Mouse (Mus musculus) mesoderm, embryonic 11.5 days (tissue): ENCODE data around the gene Gm20696.

ENCODE experiments used
- DNase-seq: peaks from one replicate; pipeline ENCODE4 v3.0.0-alpha.2; 2012; ENCODE audit warnings: low read depth, low spot score

Gm20696 gene

DNA sequence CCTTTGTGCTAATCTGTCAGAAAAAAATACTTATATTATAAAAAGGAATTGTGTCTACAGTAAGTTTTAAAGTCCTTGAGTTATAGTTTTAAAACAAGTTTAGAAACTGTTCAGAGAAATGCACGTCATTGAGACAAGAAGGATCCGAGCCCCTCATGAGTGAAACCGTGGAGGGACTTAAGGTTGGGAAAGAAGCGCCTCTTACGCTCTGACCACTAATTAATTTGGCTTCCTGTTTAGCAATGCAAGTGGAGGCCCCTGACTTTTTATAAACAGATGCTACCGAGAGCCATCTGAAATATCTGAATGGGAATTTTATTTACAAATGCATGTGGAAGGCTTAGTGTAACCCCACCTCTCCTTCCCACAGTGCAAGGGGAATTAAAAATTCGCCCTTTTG, 41.3 kb downstream of the Gm20696 start:
- no peak for DNase-seq

GRCm38 (mm10) chr6:99624542-99624941, 42.1 kb downstream of the Gm20696 start:
- no peak for DNase-seq

DNA sequence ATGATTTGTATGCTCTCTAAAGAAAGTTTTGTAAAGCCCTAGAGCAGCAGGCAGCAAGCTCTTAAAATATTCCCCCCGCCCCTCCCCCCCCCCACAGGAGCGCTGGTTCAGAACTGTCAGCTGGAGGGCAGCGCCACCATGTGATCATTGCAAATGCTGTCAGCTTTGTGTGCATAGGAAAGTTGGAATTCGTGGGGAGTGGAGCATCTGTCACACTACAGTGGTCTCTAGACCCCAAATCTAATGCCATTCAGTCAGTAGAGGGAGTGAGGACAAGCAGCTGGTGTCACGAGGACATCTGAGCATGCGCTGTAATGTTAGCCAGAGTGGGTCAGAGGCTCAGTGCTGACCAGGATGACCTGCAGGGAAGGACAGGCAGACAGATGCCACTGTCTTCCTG, 43.0 kb downstream of the Gm20696 start:
- peak; percentile 73 for DNase-seq

DNA sequence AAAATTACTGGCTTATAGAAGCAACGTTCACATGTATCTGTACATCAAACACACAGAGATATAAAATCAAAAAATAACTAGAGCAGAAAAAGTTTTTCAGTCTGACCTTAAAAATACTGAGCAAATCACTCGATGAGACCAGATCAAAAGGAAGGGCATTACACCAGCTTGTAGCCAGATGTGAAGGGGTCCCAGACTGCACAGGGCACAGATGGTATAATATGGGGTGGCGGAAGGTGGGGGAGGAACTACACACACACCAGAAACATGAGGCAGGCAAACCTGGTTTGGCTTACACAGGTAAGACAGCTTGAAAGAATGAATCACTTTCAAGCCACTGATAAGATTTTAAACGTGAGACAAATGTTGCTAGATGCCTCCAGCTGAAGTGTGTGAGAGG, 45.4 kb downstream of the Gm20696 start:
- no peak for DNase-seq

DNA sequence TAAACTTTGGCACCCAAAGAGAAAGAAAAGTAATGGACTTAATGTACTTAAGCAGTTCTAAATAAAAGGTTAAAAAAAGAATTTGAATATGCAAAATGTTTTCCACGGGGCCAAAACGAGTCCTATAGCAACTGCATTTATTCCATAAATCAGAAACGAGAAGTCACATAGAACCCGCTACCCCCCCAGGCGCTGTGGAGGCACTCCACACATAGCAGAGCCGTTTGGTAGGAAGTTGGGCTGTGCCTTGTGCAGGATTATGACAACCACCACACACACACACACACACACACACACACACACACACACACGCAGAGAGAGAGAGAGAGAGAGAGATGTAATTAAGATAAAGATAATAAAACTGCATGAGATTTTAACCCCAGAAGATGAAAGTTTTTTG, 46.1 kb downstream of the Gm20696 start:
- no peak for DNase-seq

- DNase-seq: no peak
Measured at GRCm38 (mm10) chr6:99619964-99620363, 46.6 kb downstream of the Gm20696 start.

DNA sequence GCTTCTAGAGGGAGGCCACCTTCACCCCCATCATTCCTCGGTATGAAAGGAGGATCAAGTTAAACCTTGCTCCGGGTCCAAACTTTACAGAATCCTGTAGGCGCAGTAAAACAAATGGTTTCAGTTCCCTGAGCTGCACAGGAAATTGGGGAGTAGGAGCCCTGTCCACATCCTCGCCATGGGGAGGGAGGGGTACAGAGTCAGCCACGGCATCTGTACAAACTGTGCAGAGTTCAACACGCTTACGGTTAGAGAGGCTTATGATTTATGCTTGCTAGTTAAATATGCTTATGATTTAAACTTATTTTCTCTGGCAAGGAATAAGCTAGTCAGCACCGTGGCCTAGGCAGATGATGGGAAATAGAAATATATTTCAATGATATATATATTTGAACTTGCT, 47.1 kb downstream of the Gm20696 start:
- peak; percentile 55 for DNase-seq

GRCm38 (mm10) chr6:99617867-99618266, 48.7 kb downstream of the Gm20696 start:
- no peak for DNase-seq

DNA sequence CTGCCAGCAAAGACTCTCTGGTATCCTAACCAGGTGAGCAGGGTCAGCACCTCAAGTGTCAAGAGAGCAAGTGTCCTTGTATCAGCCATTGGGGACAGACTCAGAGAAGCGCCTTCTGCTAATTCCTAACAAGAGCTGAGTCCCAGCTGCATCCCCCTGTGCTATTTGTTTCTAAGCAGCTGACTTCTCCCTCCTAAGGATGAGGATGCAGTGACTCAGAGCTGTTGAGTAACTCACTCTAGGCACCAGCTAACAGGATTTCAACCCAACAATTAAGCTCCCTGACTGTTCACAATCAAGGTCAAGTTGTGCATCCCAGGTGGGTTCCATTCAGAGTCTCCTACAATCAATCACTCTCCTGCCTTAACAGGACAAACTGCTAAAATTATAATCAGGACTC, 49.2 kb downstream of the Gm20696 start:
- DNase-seq: no peak

- peak; percentile 67 for DNase-seq
Measured at GRCm38 (mm10) chr6:99615272-99615751, 51.3 kb downstream of the Gm20696 start.

- DNase-seq: no peak
Measured at GRCm38 (mm10) chr6:99614566-99615271, 51.9 kb downstream of the Gm20696 start.

GRCm38 (mm10) chr6:99611866-99612265, 54.7 kb downstream of the Gm20696 start:
- DNase-seq: no peak

GRCm38 (mm10) chr6:99610454-99611427, 55.9 kb downstream of the Gm20696 start:
- no peak for DNase-seq

- no peak for DNase-seq
Measured at GRCm38 (mm10) chr6:99606079-99606478, 60.5 kb downstream of the Gm20696 start.

GRCm38 (mm10) chr6:99604758-99605157, 61.8 kb downstream of the Gm20696 start:
- DNase-seq: no peak

- no peak for DNase-seq
Measured at GRCm38 (mm10) chr6:99602434-99602833, 64.2 kb downstream of the Gm20696 start.

DNA sequence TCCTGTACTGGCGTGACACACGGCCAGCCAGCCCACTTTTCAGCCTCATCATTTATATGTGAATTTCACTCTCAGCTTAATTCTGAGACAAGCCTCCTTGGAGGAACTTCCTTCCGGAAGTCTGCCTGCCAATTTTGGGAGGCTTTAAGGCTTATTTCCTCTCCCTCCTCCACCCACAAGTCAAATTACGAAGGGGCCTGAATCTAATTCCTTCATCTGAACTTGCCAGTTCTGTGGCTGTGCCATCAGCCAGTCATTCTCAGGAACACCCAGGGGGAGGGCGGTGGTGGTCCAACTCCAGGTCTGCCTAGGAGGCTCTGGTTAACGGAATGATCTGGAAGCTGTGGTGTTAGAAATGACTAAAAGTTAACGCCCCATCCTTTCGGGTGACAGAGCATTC, 65.7 kb downstream of the Gm20696 start:
- DNase-seq: no peak

DNA sequence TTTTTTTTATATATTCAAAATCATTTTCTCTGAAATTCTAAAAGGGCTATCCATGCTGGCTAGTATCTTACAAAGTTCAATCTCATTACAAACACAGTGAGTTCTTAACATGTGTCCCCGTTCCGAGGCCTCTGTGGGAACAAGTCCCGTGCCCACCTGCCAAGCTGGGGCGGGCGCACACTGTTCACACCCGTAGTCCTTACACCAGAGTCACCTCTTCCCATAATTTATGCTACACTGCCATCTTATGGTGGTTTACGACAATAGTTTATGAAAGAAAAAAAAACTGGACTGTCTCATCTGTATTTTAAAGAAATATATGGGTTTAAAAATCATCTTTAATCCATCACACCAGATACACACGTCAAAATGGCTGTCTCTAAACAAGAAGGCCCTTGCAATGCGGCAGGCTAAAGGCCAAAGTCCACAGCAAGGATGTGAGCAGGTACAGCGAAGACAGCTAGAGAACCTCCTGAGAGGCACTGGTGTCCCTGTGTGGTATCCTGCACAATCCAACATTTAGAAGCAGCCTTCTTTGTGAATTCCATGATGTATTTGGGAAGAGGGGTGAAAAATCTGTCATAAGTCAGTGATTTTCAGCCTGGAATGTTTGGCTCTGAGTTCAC, 66.3 kb downstream of the Gm20696 start:
- peak; percentile 63 for DNase-seq

- DNase-seq: no peak
Measured at GRCm38 (mm10) chr6:99599651-99600050, 66.9 kb downstream of the Gm20696 start.

DNA sequence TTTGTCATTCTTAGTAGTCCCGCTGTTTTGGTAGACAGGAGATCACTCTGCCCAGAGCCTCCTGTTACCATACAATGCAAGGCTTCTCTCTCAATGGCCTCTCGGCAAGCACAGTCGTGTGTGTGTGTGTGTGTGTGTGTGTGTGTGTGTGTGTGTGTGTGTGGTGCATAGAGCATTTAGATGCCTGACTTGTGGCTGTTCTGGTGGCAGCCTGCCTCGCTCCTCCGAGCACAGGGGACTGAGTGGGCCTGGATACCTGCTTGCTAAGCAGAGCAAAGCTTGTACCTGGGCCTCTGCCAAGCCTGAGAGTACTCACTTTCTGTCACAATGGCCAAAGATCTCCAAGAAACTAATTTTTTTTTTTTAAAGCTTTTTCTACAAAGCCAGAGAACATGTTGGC, 67.4 kb downstream of the Gm20696 start:
- no peak for DNase-seq

- no peak for DNase-seq
Measured at GRCm38 (mm10) chr6:99577040-99577439, 89.6 kb downstream of the Gm20696 start.

DNA sequence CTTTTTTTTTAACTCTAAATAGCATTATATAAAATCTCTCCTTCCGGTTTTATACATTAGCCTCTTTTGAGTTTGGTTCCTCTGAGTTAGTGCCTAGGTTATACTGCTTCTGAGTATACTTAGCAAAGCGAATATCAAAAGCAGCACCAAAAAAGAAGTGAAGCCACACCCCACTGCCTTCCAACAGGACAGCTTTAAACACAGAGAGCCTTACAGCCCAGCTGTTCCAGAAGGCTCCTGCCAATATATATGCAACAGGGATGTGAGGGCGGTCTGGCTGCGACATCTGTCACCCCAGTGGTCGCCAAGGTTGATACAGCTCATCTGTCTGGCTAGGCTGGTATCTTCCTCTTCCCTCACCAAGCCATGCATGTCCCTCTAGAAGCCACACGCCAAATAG, 91.0 kb downstream of the Gm20696 start:
- DNase-seq: no peak
